Mouse (Mus musculus) urinary bladder, postnatal 4 days (tissue): ENCODE measurements at regions not wholly inside any gene's neighbourhood (a gene's known extent, or its start where the extent isn't known, plus 50 kb on each side); places are given as distances from the start of the nearest gene placed in this dataset.
A peak's percentile ranks its signal among the peaks of the same experiment; 100 is the strongest.

Experiments used
- DNase-seq, 2 experiments: peaks; one replicate each; pipeline ENCODE4 v3.0.0; 2021 to 2022; ENCODE audit warnings: low spot score in 2 of 2

GRCm38 (mm10) chr13:112168468-112168867 is 119.8 kb upstream of the Ankrd55 start:
- DNase-seq, result no peak

- DNase-seq, result no peak
Observed at GRCm38 (mm10) chr13:112170872-112171271, 117.4 kb upstream of the Ankrd55 start.

- no peak for DNase-seq
Observed at GRCm38 (mm10) chr13:112171940-112172715, 116.1 kb upstream of the Ankrd55 start.

GRCm38 (mm10) chr13:112173973-112174372 is 114.3 kb upstream of the Ankrd55 start:
- DNase-seq, result no peak

- no peak for DNase-seq
Observed at GRCm38 (mm10) chr13:112178031-112178430, 110.2 kb upstream of the Ankrd55 start.

GRCm38 (mm10) chr13:112183996-112184395 is 104.3 kb upstream of the Ankrd55 start:
- DNase-seq, result no peak

GRCm38 (mm10) chr13:112185116-112185515 is 103.1 kb upstream of the Ankrd55 start:
- no peak for DNase-seq

- no peak for DNase-seq
Observed at GRCm38 (mm10) chr13:112187226-112187625, 101.0 kb upstream of the Ankrd55 start.

- peak in 1 of 2 experiments; percentile 45 for DNase-seq
Observed at GRCm38 (mm10) chr13:112188313-112188712, 99.9 kb upstream of the Ankrd55 start.

- DNase-seq, result no peak
Observed at GRCm38 (mm10) chr13:112188741-112189476, 99.3 kb upstream of the Ankrd55 start.

- DNase-seq, result no peak
Observed at GRCm38 (mm10) chr13:112189605-112190004, 98.6 kb upstream of the Ankrd55 start.

GRCm38 (mm10) chr13:112192192-112192905 is 95.9 kb upstream of the Ankrd55 start:
- DNase-seq, result no peak

GRCm38 (mm10) chr13:112193676-112194075 is 94.6 kb upstream of the Ankrd55 start:
- no peak for DNase-seq

GRCm38 (mm10) chr13:112194991-112195390 is 93.3 kb upstream of the Ankrd55 start:
- no peak for DNase-seq

GRCm38 (mm10) chr13:112196789-112197188 is 91.5 kb upstream of the Ankrd55 start:
- DNase-seq, result peak; percentile 58 to 66

- DNase-seq, result no peak
Observed at GRCm38 (mm10) chr13:112203721-112204120, 84.5 kb upstream of the Ankrd55 start.

- no peak for DNase-seq
Observed at GRCm38 (mm10) chr13:112204204-112204603, 84.0 kb upstream of the Ankrd55 start.

GRCm38 (mm10) chr13:112204813-112205212 is 83.4 kb upstream of the Ankrd55 start:
- DNase-seq, result no peak

GRCm38 (mm10) chr13:112207617-112208235 is 80.5 kb upstream of the Ankrd55 start:
- DNase-seq, result no peak

GRCm38 (mm10) chr13:112211841-112212240 is 76.4 kb upstream of the Ankrd55 start:
- DNase-seq, result no peak

GRCm38 (mm10) chr13:112212391-112212790 is 75.9 kb upstream of the Ankrd55 start:
- DNase-seq, result no peak

GRCm38 (mm10) chr13:112213652-112214081 is 74.6 kb upstream of the Ankrd55 start:
- no peak for DNase-seq
